Mouse (Mus musculus) urinary bladder, adult 18-20 months (tissue): ENCODE results near the gene Mrm3.

Experiments used
- DNase-seq, 2 experiments: peaks; one replicate each; pipeline ENCODE4 v3.0.0; 2022; ENCODE audit warnings: low spot score in 2 of 2, mixed read lengths in 2 of 2

Gene Mrm3

DNA sequence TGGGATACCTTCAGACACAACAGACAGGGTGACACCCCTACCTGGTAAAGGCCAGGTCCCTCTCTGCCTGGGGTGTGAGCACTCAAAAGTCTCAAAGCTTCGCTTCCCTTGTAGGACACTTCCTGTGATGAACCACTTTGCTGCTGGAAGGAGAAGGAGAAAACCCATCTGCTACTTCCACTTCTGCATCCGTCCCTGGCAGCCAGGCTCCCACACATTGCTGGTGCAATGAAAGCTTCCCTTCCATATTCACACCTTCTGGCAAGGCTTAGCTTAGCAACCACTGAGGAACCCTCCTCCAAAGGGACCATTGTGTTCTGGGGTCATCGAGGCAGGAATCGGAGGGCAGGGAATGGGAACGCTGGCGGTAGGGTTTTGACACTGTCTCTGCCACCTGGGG lies 45.1 kb downstream of the Mrm3 start:
- DNase-seq = no peak

DNA sequence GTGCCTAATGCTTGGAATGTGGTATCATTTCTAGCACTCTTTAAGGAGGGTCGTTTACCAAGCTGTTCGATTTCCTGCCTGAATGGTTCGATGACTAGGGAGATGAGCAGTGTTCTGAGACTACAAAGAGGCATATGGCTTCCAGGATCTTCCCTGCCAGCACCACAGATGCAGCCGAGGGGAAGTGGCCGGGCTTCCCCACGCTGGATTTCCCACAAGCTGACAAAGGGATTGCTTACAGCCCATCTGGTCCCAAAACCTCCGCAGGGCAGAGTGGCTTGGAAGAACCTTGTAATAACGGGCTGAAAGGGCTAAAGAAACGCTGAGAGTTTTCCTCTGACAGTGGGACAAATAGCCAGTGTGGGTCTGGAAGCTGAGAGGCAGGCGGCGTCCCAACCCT lies 46.9 kb downstream of the Mrm3 start:
- DNase-seq = no peak

GRCm38 (mm10) chr11:76291960-76292359 lies 48.4 kb downstream of the Mrm3 start:
- DNase-seq = no peak

- DNase-seq = peak in 1 of 2 experiments; percentile 73
Measured at GRCm38 (mm10) chr11:76292398-76292797, 48.9 kb downstream of the Mrm3 start.

- DNase-seq = no peak
Measured at GRCm38 (mm10) chr11:76292831-76293230, 49.3 kb downstream of the Mrm3 start.

- DNase-seq = no peak
Measured at GRCm38 (mm10) chr11:76294078-76294477, 50.6 kb downstream of the Mrm3 start.

DNA sequence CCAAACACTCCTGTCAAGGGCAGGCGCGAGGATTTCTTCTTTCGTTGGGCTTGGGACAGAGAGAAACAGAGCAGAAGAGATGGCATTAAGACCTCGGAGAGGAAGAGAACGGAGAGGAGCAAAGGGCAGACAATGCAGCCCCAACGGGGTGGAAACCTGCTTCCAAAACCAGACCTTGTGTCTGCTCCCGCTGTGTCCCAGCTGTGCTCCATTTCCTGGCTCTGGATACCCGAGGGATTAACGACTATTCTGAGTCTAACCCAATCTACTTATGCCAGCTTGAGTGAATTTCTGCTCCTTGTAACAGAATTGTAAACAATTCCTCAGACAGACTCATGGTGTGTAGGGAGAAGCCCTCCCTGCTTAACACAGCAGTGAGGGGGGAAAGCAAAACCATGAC lies 51.3 kb downstream of the Mrm3 start:
- DNase-seq = no peak

- no peak for DNase-seq
Measured at GRCm38 (mm10) chr11:76297252-76297651, 53.7 kb downstream of the Mrm3 start.

GRCm38 (mm10) chr11:76298457-76299000 lies 55.0 kb downstream of the Mrm3 start:
- DNase-seq = no peak
